Mouse (Mus musculus): ENCODE data around the gene Eif4e1b. TPM values are rescaled to one million over a fixed set of nuclear protein-coding genes. Genes with fewer than 3 reads are reported as not detected.

The Eif4e1b gene
- polyA plus RNA-seq, 1 experiment from 2014 or later: not detected

DNA sequence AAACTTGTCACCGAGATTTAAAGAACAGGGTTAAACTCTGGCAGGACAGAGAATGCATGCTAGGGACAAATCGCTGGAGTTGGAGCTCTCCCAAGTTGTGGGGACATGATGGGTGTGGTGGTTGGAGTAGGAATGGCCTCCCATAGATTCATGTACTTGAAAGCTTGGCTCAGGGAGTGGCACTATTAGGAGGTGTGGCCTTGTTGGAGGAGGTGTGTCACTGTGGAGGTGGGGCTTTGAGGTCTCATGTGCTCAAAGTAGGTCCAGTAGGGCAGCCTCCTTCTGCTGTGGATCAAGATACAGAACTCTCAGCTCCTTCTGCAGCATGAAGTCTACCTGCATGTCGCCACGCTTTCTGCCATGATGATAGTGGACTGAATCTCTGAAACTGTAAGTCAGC is 37.3 kb downstream of the Eif4e1b start:
- no peak overlapping the region for H3K4me3 ChIP-seq (ENCODE audit: low read depth, low read length)
- H3K4me1 ChIP-seq (ENCODE audit: insufficient read depth, low read depth, low read length): no peaks in the 10 kb centered on the region
- no peak overlapping the region for H3K27ac ChIP-seq (ENCODE audit: low read length)
- H3K36me3 ChIP-seq (ENCODE audit: insufficient read depth, low read length): no peaks in the 10 kb centered on the region
- no peaks in the 10 kb centered on the region for H3K9me3 ChIP-seq (ENCODE audit: low read length)
- no peak for DNase-seq (ENCODE audit: low spot score)
- no peak for ATAC-seq
- no peak overlapping the region for H3K9ac ChIP-seq (replicated peaks; ENCODE audit: low read depth)
- TF ChIP-seq EP300 (IDR thresholded peaks at IDR 0.05) (no peak), CTCF (IDR thresholded peaks at IDR 0.05) (no peak)
- H3K27me3 ChIP-seq (replicated peaks; ENCODE audit: insufficient read depth, low read length): no peaks in the 10 kb centered on the region
- WGBS: 69% methylated on average over 4 of the region's 4 CpGs
- H3K4me2 ChIP-seq (replicated peaks; ENCODE audit: low read depth, low read length): no peak overlapping the region

DNA sequence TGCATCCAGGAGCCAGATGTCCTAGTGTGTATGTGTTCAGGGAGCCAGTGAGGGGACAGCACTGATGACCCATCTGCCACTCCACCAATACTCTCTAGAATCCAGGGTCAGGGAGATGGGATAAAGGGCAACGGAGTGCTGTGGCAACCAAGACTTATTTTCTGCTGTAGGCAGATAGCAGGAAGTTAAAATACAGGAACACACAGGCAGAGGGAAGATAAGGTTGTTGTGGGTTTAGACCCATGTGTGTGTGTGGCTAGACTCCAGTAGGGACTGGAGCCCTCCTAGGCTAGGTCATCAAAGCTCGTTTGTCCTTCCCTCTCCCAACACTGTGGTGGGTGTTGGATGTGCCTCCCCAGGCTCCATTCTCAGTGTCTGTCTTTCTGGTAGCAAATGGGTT is 38.1 kb downstream of the Eif4e1b start:
- Histone ChIP-seq H3K9me3 (ENCODE audit: low read length) (no peaks in the 10 kb centered on the region), H3K36me3 (ENCODE audit: insufficient read depth, low read length) (no peaks in the 10 kb centered on the region), H3K27ac (ENCODE audit: low read length) (no peak overlapping the region), H3K4me2 (replicated peaks; ENCODE audit: low read depth, low read length) (no peak overlapping the region), H3K4me3 (ENCODE audit: low read depth, low read length) (no peak overlapping the region), H3K27me3 (replicated peaks; ENCODE audit: insufficient read depth, low read length) (no peaks in the 10 kb centered on the region), H3K4me1 (ENCODE audit: insufficient read depth, low read depth, low read length) (no peaks in the 10 kb centered on the region), H3K9ac (replicated peaks; ENCODE audit: low read depth) (no peak overlapping the region)
- DNase-seq (ENCODE audit: low spot score): no peak
- ATAC-seq: no peak
- 60% methylated on average over 2 of the region's 2 CpGs for WGBS
- no peak for TF ChIP-seq EP300 (IDR thresholded peaks at IDR 0.05)
- no peak for TF ChIP-seq CTCF (IDR thresholded peaks at IDR 0.05)

DNA sequence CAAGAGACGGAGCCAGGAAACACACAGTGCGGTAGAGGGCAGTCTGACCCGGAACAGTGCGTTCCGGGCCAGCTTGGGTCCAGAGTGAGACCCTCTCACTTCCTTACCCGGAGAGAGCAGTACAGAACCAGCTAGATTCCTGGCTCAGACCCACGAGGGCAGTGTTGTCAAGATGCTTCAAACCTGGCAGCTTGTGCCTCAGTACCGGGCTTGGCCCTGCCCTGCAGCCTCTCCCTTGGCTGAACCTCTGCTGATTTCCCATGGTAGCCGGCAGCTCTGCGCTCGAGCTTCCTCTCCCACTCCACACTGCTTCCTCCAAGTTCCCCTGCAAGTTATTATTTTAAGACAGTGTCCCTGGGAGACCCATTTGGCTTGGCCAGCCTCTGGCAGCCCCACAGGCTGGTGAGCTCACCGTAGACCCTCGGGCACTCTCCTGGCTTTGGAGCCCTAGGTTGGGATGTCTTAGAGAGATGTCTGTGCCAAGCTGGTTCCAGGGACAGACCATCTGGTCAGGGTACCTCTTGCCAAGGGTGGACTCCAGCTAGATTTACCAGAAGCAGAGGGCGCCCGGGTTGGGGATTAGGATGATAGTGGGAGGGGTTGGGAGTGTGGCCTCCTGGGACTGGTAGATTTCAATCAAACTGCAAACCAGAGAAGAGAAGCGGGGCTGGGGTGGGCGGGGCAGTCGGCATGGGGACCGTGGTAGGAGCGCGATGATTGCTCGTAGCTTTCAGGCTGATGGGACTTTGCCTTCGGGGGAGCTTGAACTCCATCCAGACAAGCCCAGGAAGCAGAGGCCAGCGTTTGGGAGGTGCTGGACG is 40.5 kb downstream of the Eif4e1b start:
- H3K4me3 ChIP-seq (ENCODE audit: low read depth, low read length): no peak overlapping the region
- peak; percentile 11; the same call in 1 of the 2 replicates for ATAC-seq
- 16% methylated on average over 23 of the region's 25 CpGs for WGBS

DNA sequence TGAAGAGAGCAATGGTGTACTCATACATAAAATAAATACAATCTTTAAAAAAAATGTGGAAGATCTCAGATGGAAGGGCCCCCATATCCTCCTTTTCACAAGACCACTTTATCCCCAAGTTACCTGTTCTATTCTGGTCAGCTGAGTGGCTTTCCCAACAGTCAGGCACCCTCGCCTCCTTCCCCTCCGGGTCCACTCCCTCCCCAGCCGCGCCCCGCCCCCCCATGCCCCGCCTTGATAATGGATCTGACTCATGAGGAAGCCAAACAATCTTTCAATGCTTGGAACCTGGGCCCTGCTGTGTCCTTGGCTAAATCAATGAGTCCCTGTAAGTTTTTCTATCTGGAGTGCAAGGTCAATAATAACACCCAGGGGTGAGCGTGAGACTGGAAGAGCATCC is 44.2 kb downstream of the Eif4e1b start:
- H3K9me3 ChIP-seq (ENCODE audit: low read length): no peaks in the 10 kb centered on the region
- H3K4me3 ChIP-seq (ENCODE audit: low read depth, low read length): no peak overlapping the region
- 42% methylated on average over 7 of the region's 7 CpGs for WGBS
- H3K36me3 ChIP-seq (ENCODE audit: insufficient read depth, low read length): no peaks in the 10 kb centered on the region
- DNase-seq (ENCODE audit: low spot score) (no peak), ATAC-seq (no peak)
- TF ChIP-seq EP300 (IDR thresholded peaks at IDR 0.05) (no peak), CTCF (IDR thresholded peaks at IDR 0.05) (no peak)
- H3K27ac ChIP-seq (ENCODE audit: low read length): no peak overlapping the region
- no peaks in the 10 kb centered on the region for H3K4me1 ChIP-seq (ENCODE audit: insufficient read depth, low read depth, low read length)
- H3K9ac ChIP-seq (replicated peaks; ENCODE audit: low read depth): no peak overlapping the region
- no peak overlapping the region for H3K4me2 ChIP-seq (replicated peaks; ENCODE audit: low read depth, low read length)
- no peaks in the 10 kb centered on the region for H3K27me3 ChIP-seq (replicated peaks; ENCODE audit: insufficient read depth, low read length)

More for the DNA sequence above, 40.5 kb downstream of the Eif4e1b start:
- H3K27me3 ChIP-seq (replicated peaks; ENCODE audit: insufficient read depth, low read length): no peaks in the 10 kb centered on the region
- no peaks in the 10 kb centered on the region for H3K4me1 ChIP-seq (ENCODE audit: insufficient read depth, low read depth, low read length)
- DNase-seq (ENCODE audit: low spot score): peak; percentile 10
- no peaks in the 10 kb centered on the region for H3K36me3 ChIP-seq (ENCODE audit: insufficient read depth, low read length)
- peak overlapping the region; percentile 23; the same call in 1 of the 2 replicates for H3K4me2 ChIP-seq (replicated peaks; ENCODE audit: low read depth, low read length)
- no peak overlapping the region for H3K9ac ChIP-seq (replicated peaks; ENCODE audit: low read depth)
- TF ChIP-seq CTCF (IDR thresholded peaks at IDR 0.05) (no peak), EP300 (IDR thresholded peaks at IDR 0.05) (no peak)
- H3K27ac ChIP-seq (ENCODE audit: low read length): no peak overlapping the region
- no peaks in the 10 kb centered on the region for H3K9me3 ChIP-seq (ENCODE audit: low read length)

DNA sequence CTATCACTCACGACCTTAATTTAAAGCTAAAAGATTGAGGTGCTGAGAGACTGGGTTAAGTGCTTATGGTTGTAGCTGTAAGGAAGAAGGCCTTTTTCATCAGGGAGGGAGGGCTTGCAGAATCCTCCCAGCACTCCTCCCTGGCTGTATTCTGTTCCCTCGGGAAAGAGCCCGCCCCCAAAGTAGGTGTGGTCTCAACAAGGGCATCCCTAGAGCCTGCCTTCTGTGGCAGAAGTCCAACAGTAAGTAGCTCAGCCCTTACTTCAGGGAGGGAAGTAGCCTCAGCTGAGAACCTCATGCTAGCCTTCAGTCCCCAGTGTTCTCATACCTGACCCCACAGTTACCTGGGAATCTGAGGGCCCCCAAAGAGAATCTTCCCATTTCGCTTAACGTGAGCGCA is 44.7 kb downstream of the Eif4e1b start:
- Histone ChIP-seq H3K4me2 (replicated peaks; ENCODE audit: low read depth, low read length) (no peak overlapping the region), H3K27ac (ENCODE audit: low read length) (no peak overlapping the region), H3K4me3 (ENCODE audit: low read depth, low read length) (no peak overlapping the region), H3K4me1 (ENCODE audit: insufficient read depth, low read depth, low read length) (no peaks in the 10 kb centered on the region), H3K9me3 (ENCODE audit: low read length) (no peaks in the 10 kb centered on the region), H3K27me3 (replicated peaks; ENCODE audit: insufficient read depth, low read length) (no peaks in the 10 kb centered on the region), H3K9ac (replicated peaks; ENCODE audit: low read depth) (no peak overlapping the region), H3K36me3 (ENCODE audit: insufficient read depth, low read length) (no peaks in the 10 kb centered on the region)
- ATAC-seq: no peak
- WGBS: 52% methylated on average over 6 of the region's 6 CpGs
- TF ChIP-seq CTCF (IDR thresholded peaks at IDR 0.05) (no peak), EP300 (IDR thresholded peaks at IDR 0.05) (no peak)
- peak; percentile 23 for DNase-seq (ENCODE audit: low spot score)

DNA sequence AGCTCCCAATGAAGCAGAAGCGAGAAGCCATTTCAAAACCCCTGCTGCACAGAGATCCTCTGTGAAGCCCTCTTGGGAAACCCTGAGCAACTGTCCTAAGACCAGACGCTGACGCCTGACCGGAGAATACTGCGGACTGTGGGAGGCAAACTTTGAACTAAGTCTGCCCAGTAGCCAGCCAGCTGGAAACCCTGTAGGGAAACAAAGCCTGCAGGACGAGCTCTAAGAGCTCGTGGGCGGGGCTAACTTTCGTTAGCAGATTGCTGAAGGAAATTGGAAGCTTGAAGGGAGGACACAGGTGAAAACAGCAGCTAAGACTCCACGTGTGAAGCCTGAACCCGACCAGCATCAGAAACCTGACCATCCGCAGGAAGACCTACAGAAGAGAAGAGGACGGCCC is 45.7 kb downstream of the Eif4e1b start:
- H3K4me1 ChIP-seq (ENCODE audit: insufficient read depth, low read depth, low read length): no peaks in the 10 kb centered on the region
- H3K27ac ChIP-seq (ENCODE audit: low read length): no peak overlapping the region
- DNase-seq (ENCODE audit: low spot score) (no peak), ATAC-seq (no peak)
- 5% methylated on average over 13 of the region's 13 CpGs for WGBS
- no peak overlapping the region for H3K4me3 ChIP-seq (ENCODE audit: low read depth, low read length)
- no peaks in the 10 kb centered on the region for H3K9me3 ChIP-seq (ENCODE audit: low read length)
- no peak for TF ChIP-seq CTCF (IDR thresholded peaks at IDR 0.05)
- TF ChIP-seq EP300 (IDR thresholded peaks at IDR 0.05): no peak
- no peaks in the 10 kb centered on the region for H3K36me3 ChIP-seq (ENCODE audit: insufficient read depth, low read length)
- no peak overlapping the region for H3K4me2 ChIP-seq (replicated peaks; ENCODE audit: low read depth, low read length)
- no peaks in the 10 kb centered on the region for H3K27me3 ChIP-seq (replicated peaks; ENCODE audit: insufficient read depth, low read length)
- H3K9ac ChIP-seq (replicated peaks; ENCODE audit: low read depth): no peak overlapping the region
